Comparison of ENCODE assay signal across 13 mouse cellular contexts in the genomic region with DNA sequence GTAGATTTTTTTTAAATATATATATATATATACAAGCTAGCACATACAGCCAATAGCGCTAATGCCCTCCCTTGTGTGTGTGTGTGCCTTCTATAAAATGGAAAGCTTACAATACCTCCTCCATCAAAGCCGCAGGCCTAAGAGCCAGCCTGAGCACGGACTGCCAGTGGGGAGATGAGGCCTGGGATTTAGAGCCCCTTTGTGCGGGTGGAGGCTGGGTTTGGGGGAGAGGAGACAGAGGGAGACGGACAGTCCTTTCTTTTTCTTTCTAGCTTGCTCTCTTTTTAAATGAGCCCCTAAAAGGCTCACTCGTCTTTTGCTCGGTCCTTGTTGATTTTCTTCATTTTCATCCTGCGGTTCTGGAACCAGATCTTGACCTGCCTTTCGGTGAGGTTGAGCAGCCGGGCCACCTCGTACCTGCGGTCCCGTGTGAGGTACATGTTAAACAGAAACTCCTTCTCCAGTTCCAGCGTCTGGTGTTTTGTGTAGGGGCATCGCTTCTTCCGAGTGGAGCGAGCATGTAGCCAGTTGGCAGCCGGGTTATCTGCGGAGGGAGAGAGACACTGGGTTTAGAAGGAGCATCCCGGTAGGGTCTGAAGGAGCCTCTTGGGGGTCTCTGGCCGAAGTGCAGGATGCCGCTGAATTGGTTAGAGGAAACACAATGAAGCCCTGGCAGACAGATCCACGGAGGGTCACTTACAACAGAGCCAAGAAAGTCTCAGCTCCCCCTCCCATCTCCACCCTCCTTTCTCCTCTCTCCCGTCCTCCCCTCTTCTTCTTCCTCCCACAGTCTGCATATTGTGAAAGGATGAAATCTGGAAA. TPM values are rescaled to one million over a fixed set of nuclear protein-coding genes. Genes with fewer than 3 reads are reported as not detected.
DNase-seq lines count a peak whose midpoint lies in the region; ATAC-seq and TF ChIP-seq lines count a peak whose summit lies in the region.
"Had no signal": no experiment of that assay in that cellular context is flagged by ENCODE, and none has a peak within 500 bp of the region (broad histone marks: within the 10 kb centered on the region; RNA-seq: fewer than 3 reads in every experiment).

No protein-coding gene starts in this region.

- H3K4me3 ChIP-seq in heart, embryonic 10.5 days, result peak overlapping the region; percentile 15; the same call in 1 of the 2 replicates
- peak overlapping the region; percentile 85 for H3K4me3 ChIP-seq in kidney, postnatal 0 days (replicated peaks; ENCODE audit: low read depth, low read length)
- H3K4me3 ChIP-seq: hindbrain, embryonic 12.5 days had no signal

- ATAC-seq in kidney, postnatal 0 days (replicated peaks; ENCODE audit: low FRiP score, low read depth), result no peak
- ATAC-seq: Patski had no signal

- DNase-seq in heart, embryonic 10.5 days (ENCODE audit: low spot score), result no peak
- DNase-seq in heart, postnatal 14 days, result no peak
- DNase-seq in ES-CJ7 (ENCODE audit: low read depth, low spot score), result peak; percentile 41
- DNase-seq in kidney, postnatal 0 days (ENCODE audit: low spot score), result no peak
- DNase-seq in naive thymus-derived CD4-positive, alpha-beta T cell, adult 2 months (ENCODE audit: low read depth), result peak; percentile 14
- DNase-seq in cerebellum, adult 18-20 months, result no peak
- no peak for DNase-seq in left cerebral cortex, postnatal 4 days
- DNase-seq in right cerebral cortex, adult 2 months (ENCODE audit: low spot score in 2 of 2), result no peak
- DNase-seq: cerebellum, postnatal 10 days; layer of hippocampus, postnatal 36 days had no signal

- peak overlapping the region; percentile 97 for H3K9ac ChIP-seq in kidney, postnatal 0 days (ENCODE audit: low read depth, low read length)
- H3K9ac ChIP-seq: hindbrain, embryonic 12.5 days had no signal

- peaks cover 100% of the 10 kb centered on the region for H3K27me3 ChIP-seq in heart, embryonic 10.5 days (ENCODE audit: insufficient read depth, poor library complexity, severe bottlenecking)
- H3K27me3 ChIP-seq in kidney, postnatal 0 days (ENCODE audit: insufficient read depth, low read length), result no peaks in the 10 kb centered on the region
- H3K27me3 ChIP-seq: Patski had no signal

- TF ChIP-seq CTCF in kidney, postnatal 0 days (IDR thresholded peaks at IDR 0.05; ENCODE audit: low read depth), result no peak

- intact Hi-C loops in heart, postnatal 14 days (cut with DNase I), result loop anchor here (5.0 to 10.0 kb wide), 2 partner anchors 352 to 839 kb away; no protein-coding TSS in a partner anchor
- intact Hi-C loops in left cerebral cortex, postnatal 4 days (cut with DNase I), result loop anchor here (5.0 kb wide), 2 partner anchors 642 to 1052 kb away; no protein-coding TSS in a partner anchor

- H3K4me2 ChIP-seq in kidney, postnatal 0 days (ENCODE audit: low read length), result peak overlapping the region; percentile 89
- H3K4me2 ChIP-seq: hindbrain, embryonic 12.5 days had no signal

- H3K9me3 ChIP-seq in heart, embryonic 10.5 days, result no peaks in the 10 kb centered on the region
- H3K9me3 ChIP-seq in kidney, postnatal 0 days (replicated peaks; ENCODE audit: low read length), result no peaks in the 10 kb centered on the region
- H3K9me3 ChIP-seq: hindbrain, embryonic 12.5 days had no signal

- WGBS in heart, embryonic 10.5 days, result 2% methylated on average over 24 of the region's 24 CpGs
- under 1% methylated on average over 23 of the region's 24 CpGs for WGBS in kidney, postnatal 0 days

- H3K4me1 ChIP-seq in heart, embryonic 10.5 days, result peaks cover 20% of the 10 kb centered on the region
- peaks cover 21% of the 10 kb centered on the region for H3K4me1 ChIP-seq in kidney, postnatal 0 days (replicated peaks; ENCODE audit: insufficient read depth, low read length)

- no peak overlapping the region for H3K27ac ChIP-seq in heart, embryonic 10.5 days
- H3K27ac ChIP-seq in kidney, postnatal 0 days, result peak overlapping the region; percentile 95
- H3K27ac ChIP-seq: hindbrain, embryonic 12.5 days had no signal

- no peaks in the 10 kb centered on the region for H3K36me3 ChIP-seq in heart, embryonic 10.5 days
- 0 out of 2 replicates have a peak, but pooled peaks cover 6% of the 10 kb centered on the region for H3K36me3 ChIP-seq in kidney, postnatal 0 days (ENCODE audit: insufficient read depth, low read length)
- H3K36me3 ChIP-seq: hindbrain, embryonic 12.5 days had no signal

RNA-seq across cellular contexts. Expression of gene Hoxa7, which starts 2.5 kb away (rescaled TPM):
- 0.11 and 2.5 TPM in 2 replicates for polyA plus RNA-seq in heart, embryonic 10.5 days (2016; fragmentation: Nextera tagmentation; extraction: Ambion mirVana)
- total RNA-seq in heart, postnatal 14 days (2021), result under 1 TPM; 0.17 to 0.29 TPM
- polyA plus RNA-seq in kidney, postnatal 0 days (2015; fragmentation: Nextera tagmentation; extraction: Ambion mirVana), result 29.7 and 31.7 TPM in 2 replicates
- not detected for total RNA-seq in left cerebral cortex, postnatal 4 days (2021)
- total RNA-seq: layer of hippocampus, postnatal 36 days; neutrophil, adult 5-6 weeks had no signal

RNA-seq across cellular contexts. Expression of gene Hoxa9, which starts 6.7 kb away (rescaled TPM):
- 0.37 and 5.6 TPM in 2 replicates for polyA plus RNA-seq in heart, embryonic 10.5 days (2016; fragmentation: Nextera tagmentation; extraction: Ambion mirVana)
- total RNA-seq in heart, postnatal 14 days (2021), result not detected
- 57.3 and 57.8 TPM in 2 replicates for polyA plus RNA-seq in kidney, postnatal 0 days (2015; fragmentation: Nextera tagmentation; extraction: Ambion mirVana)
- total RNA-seq in left cerebral cortex, postnatal 4 days (2021), result not detected
- total RNA-seq: layer of hippocampus, postnatal 36 days; neutrophil, adult 5-6 weeks had no signal

RNA-seq across cellular contexts. Expression of gene Gm28308, which starts 11.0 kb away (rescaled TPM):
- polyA plus RNA-seq in heart, embryonic 10.5 days (2016; fragmentation: Nextera tagmentation; extraction: Ambion mirVana), result not detected in 2 replicates
- not detected for total RNA-seq in heart, postnatal 14 days (2021)
- 0.66 and 2.1 TPM in 2 replicates for polyA plus RNA-seq in kidney, postnatal 0 days (2015; fragmentation: Nextera tagmentation; extraction: Ambion mirVana)
- total RNA-seq in left cerebral cortex, postnatal 4 days (2021), result not detected
- total RNA-seq: layer of hippocampus, postnatal 36 days; neutrophil, adult 5-6 weeks had no signal
- polyA plus RNA-seq: hindbrain, embryonic 12.5 days had no signal

RNA-seq across cellular contexts. Expression of gene Hoxa3, which starts 11.0 kb away (rescaled TPM):
- 0.57 and 3.7 TPM in 2 replicates for polyA plus RNA-seq in heart, embryonic 10.5 days (2016; fragmentation: Nextera tagmentation; extraction: Ambion mirVana)
- 1 to 10 TPM; 1.2 TPM for total RNA-seq in heart, postnatal 14 days (2021)
- polyA plus RNA-seq in kidney, postnatal 0 days (2015; fragmentation: Nextera tagmentation; extraction: Ambion mirVana), result 4.8 and 6.0 TPM in 2 replicates
- total RNA-seq in left cerebral cortex, postnatal 4 days (2021), result not detected
- total RNA-seq: layer of hippocampus, postnatal 36 days; neutrophil, adult 5-6 weeks had no signal

RNA-seq across cellular contexts. Expression of gene Hoxa6, which starts 15.6 kb away (rescaled TPM):
- polyA plus RNA-seq in heart, embryonic 10.5 days (2016; fragmentation: Nextera tagmentation; extraction: Ambion mirVana), result 0.30 TPM in 1 of 2 replicates, not detected in the other
- total RNA-seq in heart, postnatal 14 days (2021), result not detected
- polyA plus RNA-seq in kidney, postnatal 0 days (2015; fragmentation: Nextera tagmentation; extraction: Ambion mirVana), result 2.8 and 3.0 TPM in 2 replicates
- not detected for total RNA-seq in left cerebral cortex, postnatal 4 days (2021)
- total RNA-seq: layer of hippocampus, postnatal 36 days; neutrophil, adult 5-6 weeks had no signal

Comparison
In these comparisons a context has a peak if more than half of its experiments do, and no peak if none do; other contexts are left out.
1. DNase-seq: peak in ES-CJ7 (single experiment) and naive thymus-derived CD4-positive, alpha-beta T cell, adult 2 months (single experiment); none in heart, embryonic 10.5 days (single experiment), heart, postnatal 14 days (0 of 2), kidney, postnatal 0 days (single experiment), cerebellum, adult 18-20 months (0 of 2), left cerebral cortex, postnatal 4 days (single experiment) and right cerebral cortex, adult 2 months (0 of 2).